Mouse (Mus musculus) spleen, adult 18-20 months (tissue): Measurements from ENCODE around the gene Tanc1.
"Not testable (repeated sequence)": the region's sequence is repeated elsewhere in the genome, so short reads cannot be mapped to it uniquely, and the experiment has no call there.

ENCODE experiments used
- DNase-seq, 2 experiments: peaks; one replicate each; pipeline ENCODE4 v3.0.0; 2022; ENCODE audit warnings: mixed read lengths in 2 of 2

Gene Tanc1

GRCm38 (mm10) chr2:59839755-59840154, 227.9 kb downstream of the Tanc1 start:
- no peak for DNase-seq

- no peak for DNase-seq
Measured at GRCm38 (mm10) chr2:59840191-59840590, 228.3 kb downstream of the Tanc1 start.

- DNase-seq = no peak
Measured at GRCm38 (mm10) chr2:59841189-59841939, 229.5 kb downstream of the Tanc1 start.

- DNase-seq = no peak
Measured at GRCm38 (mm10) chr2:59841944-59842343, 230.1 kb downstream of the Tanc1 start.

- DNase-seq = no peak
Measured at GRCm38 (mm10) chr2:59842556-59843008, 230.7 kb downstream of the Tanc1 start.

GRCm38 (mm10) chr2:59843156-59843555, 231.3 kb downstream of the Tanc1 start:
- DNase-seq = no peak

GRCm38 (mm10) chr2:59843848-59844247, 232.0 kb downstream of the Tanc1 start:
- DNase-seq = no peak

GRCm38 (mm10) chr2:59851885-59852284, 240.0 kb downstream of the Tanc1 start:
- not testable (repeated sequence) for DNase-seq

- DNase-seq = no peak
Measured at GRCm38 (mm10) chr2:59852916-59853315, 241.1 kb downstream of the Tanc1 start.

GRCm38 (mm10) chr2:59853543-59853942, 241.7 kb downstream of the Tanc1 start:
- no peak for DNase-seq

- no peak for DNase-seq
Measured at GRCm38 (mm10) chr2:59854363-59854762, 242.5 kb downstream of the Tanc1 start.

- no peak for DNase-seq
Measured at GRCm38 (mm10) chr2:59862618-59863017, 250.8 kb downstream of the Tanc1 start.

GRCm38 (mm10) chr2:59870526-59870925, 258.7 kb downstream of the Tanc1 start:
- DNase-seq = no peak

- DNase-seq = no peak
Measured at GRCm38 (mm10) chr2:59876482-59876881, 264.6 kb downstream of the Tanc1 start.

GRCm38 (mm10) chr2:59877335-59877734, 265.5 kb downstream of the Tanc1 start:
- no peak for DNase-seq

GRCm38 (mm10) chr2:59878221-59878620, 266.4 kb downstream of the Tanc1 start:
- no peak for DNase-seq

- no peak for DNase-seq
Measured at GRCm38 (mm10) chr2:59881404-59881803, 269.6 kb downstream of the Tanc1 start.

- DNase-seq = peak; percentile 85 to 92
Measured at GRCm38 (mm10) chr2:59881831-59882741, 270.2 kb downstream of the Tanc1 start, which contains the start of gene Wdsub1. TSS of gene Wdsub1 (minus strand) at chr2:59882591.

GRCm38 (mm10) chr2:59882742-59883281, 271.0 kb downstream of the Tanc1 start:
- no peak for DNase-seq

- no peak for DNase-seq
Measured at GRCm38 (mm10) chr2:59889699-59890098, 277.9 kb downstream of the Tanc1 start.
